Mouse (Mus musculus) ovary, adult 10 weeks (tissue): ENCODE results near the gene Slamf7. TPM values are rescaled to one million over a fixed set of nuclear protein-coding genes. Genes with fewer than 3 reads are reported as not detected.

ENCODE experiments used
- polyA plus RNA-seq: library from polyadenylated mRNA; stranded (reverse); fragments of 350-450 nt; fragmentation: Illumina TruSeq; extraction: RNeasy Lipid Tissue Mini Kit (QIAGEN cat#74804); gene quantifications from one replicate; pipeline ENCODE4 v1.2.3, GENCODE M21; 2014

Gene Slamf7
- 6.9 TPM for polyA plus RNA-seq

GRCm38 (mm10) chr1:171652734-171653133, at the start of gene Slamf7:
Gene Slamf7 (minus strand): TSS chr1:171653035.

DNA sequence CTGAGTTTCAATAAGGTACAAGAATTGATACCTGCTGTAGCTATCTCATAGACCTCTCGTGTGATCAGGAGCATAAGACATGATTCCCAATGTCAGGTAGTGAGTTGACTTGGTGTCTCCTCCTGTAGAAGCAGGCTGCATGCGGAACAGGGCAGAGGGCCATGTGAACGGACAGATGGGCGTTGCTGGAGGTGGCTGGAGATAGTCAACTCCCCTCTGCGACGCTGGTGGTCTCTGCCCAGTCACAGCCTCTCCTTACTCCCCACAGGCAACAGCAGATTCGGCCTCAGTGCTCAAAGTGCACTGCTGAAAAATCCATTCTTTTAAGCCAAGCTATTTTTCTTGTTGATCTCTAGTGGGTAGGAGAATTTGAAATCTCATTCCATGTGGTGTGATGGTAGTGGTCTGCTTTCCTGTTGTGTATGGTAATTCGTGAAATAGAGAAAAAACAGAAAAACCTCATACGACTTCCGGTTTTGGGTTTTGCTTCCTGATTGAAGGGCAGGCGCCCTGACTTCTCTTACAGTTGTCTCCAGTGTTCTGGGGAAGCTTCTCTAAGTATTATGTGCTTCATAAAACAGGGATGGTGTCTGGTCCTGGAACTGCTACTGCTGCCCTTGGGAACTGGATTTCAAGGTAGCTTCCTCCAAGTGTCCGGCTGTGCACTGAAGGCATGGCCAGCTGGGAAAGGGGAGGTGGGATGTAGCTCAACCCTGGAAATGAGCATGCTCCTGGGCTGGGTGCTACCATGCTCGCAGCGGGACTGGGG, 28.9 kb upstream of the Slamf7 start, which contains the start of gene Cd48:
TSS of gene Cd48 (plus strand) at position 479 of the 769 bp plus-strand sequence.

GRCm38 (mm10) chr1:171607176-171607575, 45.7 kb downstream of the Slamf7 start, which contains the start of gene Ly9:
Gene Ly9 (minus strand): TSS chr1:171607410.

Other genes starting within 250 kb of the Slamf7 start
- 1.1 TPM for gene Usf1, start 241.7 kb downstream of the Slamf7 start, polyA plus RNA-seq
- gene Tstd1, start 234.2 kb downstream of the Slamf7 start, polyA plus RNA-seq: not detected
- gene F11r, start 215.5 kb downstream of the Slamf7 start, polyA plus RNA-seq: 48.9 TPM
- gene Alyref2, start 149.6 kb downstream of the Slamf7 start, polyA plus RNA-seq: 2.9 TPM
- not detected for gene Itln1, start 117.7 kb downstream of the Slamf7 start, polyA plus RNA-seq
- 0.91 TPM for gene Cd244a, start 93.8 kb downstream of the Slamf7 start, polyA plus RNA-seq
- 9.5 TPM for gene Ly9, start 45.6 kb downstream of the Slamf7 start, polyA plus RNA-seq
- 20.4 TPM for gene Cd48, start 29.0 kb upstream of the Slamf7 start, polyA plus RNA-seq
- gene Slamf1, start 114.1 kb upstream of the Slamf7 start, polyA plus RNA-seq: 0.46 TPM
- 42.2 TPM for gene Cd84, start 186.7 kb upstream of the Slamf7 start, polyA plus RNA-seq
- gene Gm10521, start 242.6 kb upstream of the Slamf7 start, polyA plus RNA-seq: 0.80 TPM